Mouse (Mus musculus) spleen, adult 2 months (tissue): Measurements from ENCODE around the gene Parp3.

ENCODE experiments used
- CTCF ChIP-seq: fragments of 200-500 bp; IDR thresholded peaks from 2 replicates; pipeline ENCODE4 v1.5.1; 2011; ENCODE audit warnings: mild to moderate bottlenecking, inconsistent platforms; ENCODE audit not compliant: insufficient read depth, insufficient read length, insufficient replicate concordance; ENCODE audit errors: extremely low read depth
- POLR2A ChIP-seq: fragments of 200-500 bp; IDR thresholded peaks from 2 replicates; pipeline ENCODE4 v1.6.1; 2011; ENCODE audit warnings: low read depth, low read length, inconsistent platforms

- TF ChIP-seq POLR2A (no peak), CTCF (peak; percentile 76; the same call in 1 of the 2 replicates)
Measured at GRCm38 (mm10) chr9:106474456-106474855, 2.3 kb downstream of the Parp3 start.
